Mouse (Mus musculus) heart, adult 2 months (tissue): ENCODE data around the gene Tex2.

Experiments used
- CTCF ChIP-seq: fragments of 200-600 bp; IDR thresholded peaks from 2 replicates; pipeline ENCODE4 v1.8.1; 2022; ENCODE audit warnings: antibody characterized with exemption, mild to moderate bottlenecking, moderate library complexity
- POLR2A ChIP-seq: fragments of 200-500 bp; IDR thresholded peaks from 2 replicates; pipeline ENCODE4 v1.6.1; 2011; ENCODE audit warnings: mild to moderate bottlenecking, low read depth, low read length, control low read depth; ENCODE audit not compliant: insufficient read depth

- TF ChIP-seq CTCF (peak; percentile 35), POLR2A (no peak)
Measured at GRCm38 (mm10) chr11:106486866-106487732, 126.1 kb downstream of the Tex2 start.
